Mouse (Mus musculus): ENCODE data around the gene Capn12.

DNA sequence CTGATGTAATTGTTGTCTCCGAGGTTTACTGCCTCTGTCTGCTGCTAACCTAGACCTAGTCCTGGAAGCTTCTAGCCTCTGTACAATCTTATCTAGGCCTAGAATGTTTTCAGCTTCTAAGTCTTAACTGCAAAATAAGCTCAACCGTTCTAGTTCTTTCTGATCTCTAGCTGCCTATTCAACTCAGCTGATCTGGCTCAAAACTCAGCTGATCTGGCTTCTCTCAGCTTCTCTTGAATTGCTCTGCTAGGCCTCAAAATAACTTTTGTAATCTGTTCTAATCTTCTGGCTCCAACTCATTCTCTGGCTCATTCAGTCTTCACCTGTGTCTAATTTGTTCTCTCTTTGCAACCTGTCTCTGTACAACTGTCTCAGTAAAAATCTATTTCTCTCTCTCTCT, 6.7 kb upstream of the Capn12 start:
- TF ChIP-seq CTCF (conservative IDR thresholded peaks at IDR 0.05; ENCODE audit: low read length) (no peak), NANOG (IDR thresholded peaks at IDR 0.05; ENCODE audit: borderline replicate concordance, low read length) (no peak), POU5F1 (IDR thresholded peaks at IDR 0.05; ENCODE audit: borderline replicate concordance, low read length) (no peak)

All from E14TG2a.4 (cell line).